Mouse (Mus musculus): ENCODE measurements around the gene Utp6. TPM values are rescaled to one million over a fixed set of nuclear protein-coding genes. Genes with fewer than 3 reads are reported as not detected.

Gene Utp6
- total and polyA plus RNA-seq, 3 experiments: 78.8 to 148 (median 117) TPM

- Histone ChIP-seq H3K36me3 (replicated peaks in 1 of 2; ENCODE audit: control insufficient read depth in 1 of 2, insufficient read depth in 1 of 2, low read length in 1 of 2) (no peaks in the 10 kb centered on the region), H3K27ac (ENCODE audit: insufficient read depth, low read depth) (no peak overlapping the region), H3K9me3 (replicated peaks; ENCODE audit: low read length) (no peaks in the 10 kb centered on the region), H3K27me3 (replicated peaks) (no peaks in the 10 kb centered on the region), H3K4me1 (ENCODE audit: control insufficient read depth in 1 of 2, insufficient read depth in 2 of 2) (peaks cover 0 to 8% of the 10 kb centered on the region in 2 experiments; a peak in 2 of 4 replicates), H3K9ac (ENCODE audit: insufficient read depth, low read depth) (no peak overlapping the region), H3K4me2 (ENCODE audit: insufficient read depth, low read depth, poor library complexity, severe bottlenecking) (no peak overlapping the region), H3K4me3 (replicated peaks in 1 of 3; ENCODE audit: low read depth in 2 of 3, low read length in 2 of 3, poor library complexity in 1 of 3) (no peak overlapping the region), H3K79me2 (replicated peaks; ENCODE audit: control insufficient read depth, extremely low read depth, insufficient read depth, poor library complexity, severe bottlenecking) (no peaks in the 10 kb centered on the region)
- in situ Hi-C loops (cut with MboI; ENCODE audit: low pct_ligation_motif_present, low pct_unique_long_range_greater_than_20kb, low sequenced_read_pairs) (no loop called here), dilution Hi-C loops (cut with MboI; ENCODE audit: extremely low pct_ligation_motif_present, extremely low pct_unique_long_range_greater_than_20kb, low sequenced_read_pairs) (no loop called here)
- no peak for DNase-seq (ENCODE audit: extremely low read depth)
- TF ChIP-seq UBTF (IDR thresholded peaks at IDR 0.05; ENCODE audit: low read depth, low read length) (no peak), POLR2AphosphoS2 (IDR thresholded peaks at IDR 0.05; ENCODE audit: low read depth, low read length) (no peak), MEF2A (IDR thresholded peaks at IDR 0.05; ENCODE audit: borderline replicate concordance, low read depth, low read length) (no peak), BHLHE40 (IDR thresholded peaks at IDR 0.05; ENCODE audit: low read depth, low read length) (no peak), NELFE (IDR thresholded peaks at IDR 0.05; ENCODE audit: low read depth, low read length) (no peak), CHD1 (IDR thresholded peaks at IDR 0.05; ENCODE audit: low read depth, low read length) (no peak), POLR2A (IDR thresholded peaks at IDR 0.05; ENCODE audit: low read depth, low read length) (no peak), MAZ (IDR thresholded peaks at IDR 0.05; ENCODE audit: low read depth, low read length) (no peak), ZNF384 (IDR thresholded peaks at IDR 0.05; ENCODE audit: low read depth, low read length) (no peak), MAX (IDR thresholded peaks at IDR 0.05; ENCODE audit: low read length) (no peak), RAD21 (IDR thresholded peaks at IDR 0.05; ENCODE audit: low read depth, low read length) (no peak)
Measured at GRCm38 (mm10) chr11:79976222-79976621, 14.0 kb upstream of the Utp6 start.

- no peak overlapping the region for H3K4me3 ChIP-seq (replicated peaks in 1 of 3; ENCODE audit: low read depth in 2 of 3, low read length in 2 of 3, poor library complexity in 1 of 3)
- H3K36me3 ChIP-seq (replicated peaks in 1 of 2; ENCODE audit: control insufficient read depth in 1 of 2, insufficient read depth in 1 of 2, low read length in 1 of 2): no peaks in the 10 kb centered on the region
- H3K27me3 ChIP-seq (replicated peaks): no peaks in the 10 kb centered on the region
- H3K4me2 ChIP-seq (ENCODE audit: insufficient read depth, low read depth, poor library complexity, severe bottlenecking): no peak overlapping the region
- H3K9me3 ChIP-seq (replicated peaks; ENCODE audit: low read length): no peaks in the 10 kb centered on the region
- no peaks in the 10 kb centered on the region for H3K79me2 ChIP-seq (replicated peaks; ENCODE audit: control insufficient read depth, extremely low read depth, insufficient read depth, poor library complexity, severe bottlenecking)
- no peak for TF ChIP-seq USF2 (conservative IDR thresholded peaks at IDR 0.05; ENCODE audit: low read depth, low read length)
- no peak for TF ChIP-seq NRF1 (IDR thresholded peaks at IDR 0.05; ENCODE audit: low read depth, low read length)
- no peak for TF ChIP-seq EP300 (IDR thresholded peaks at IDR 0.05; ENCODE audit: low read length)
- no peak for TF ChIP-seq TCF12 (IDR thresholded peaks at IDR 0.05; ENCODE audit: low read depth, low read length)
- no peak for TF ChIP-seq ZKSCAN1 (IDR thresholded peaks at IDR 0.05; ENCODE audit: borderline replicate concordance, low read depth, low read length)
- TF ChIP-seq JUN (IDR thresholded peaks at IDR 0.05; ENCODE audit: insufficient read depth, low read depth, low read length): no peak
- TF ChIP-seq SMC3 (IDR thresholded peaks at IDR 0.05; ENCODE audit: low read depth, low read length): no peak
- no peak for TF ChIP-seq POLR2A (IDR thresholded peaks at IDR 0.05; ENCODE audit: low read depth, low read length)
- no peak for TF ChIP-seq BHLHE40 (IDR thresholded peaks at IDR 0.05; ENCODE audit: low read depth, low read length)
- TF ChIP-seq UBTF (IDR thresholded peaks at IDR 0.05; ENCODE audit: low read depth, low read length): no peak
- no peak for TF ChIP-seq GABPA (IDR thresholded peaks at IDR 0.05; ENCODE audit: insufficient replicate concordance, low read depth, low read length)
- TF ChIP-seq IRF4 (IDR thresholded peaks at IDR 0.05; ENCODE audit: low read depth, low read length): no peak
- TF ChIP-seq MAX (IDR thresholded peaks at IDR 0.05; ENCODE audit: low read length): no peak
- TF ChIP-seq ELF1 (IDR thresholded peaks at IDR 0.05; ENCODE audit: low read depth, low read length): no peak
- TF ChIP-seq HCFC1 (IDR thresholded peaks at IDR 0.05; ENCODE audit: low read depth, low read length): no peak
- H3K9ac ChIP-seq (ENCODE audit: insufficient read depth, low read depth): no peak overlapping the region
- dilution Hi-C loops (cut with MboI; ENCODE audit: extremely low pct_ligation_motif_present, extremely low pct_unique_long_range_greater_than_20kb, low sequenced_read_pairs): no loop called here
- H3K27ac ChIP-seq (ENCODE audit: insufficient read depth, low read depth): no peak overlapping the region
- DNase-seq (ENCODE audit: extremely low read depth): no peak
- peaks cover 0 to 8% of the 10 kb centered on the region in 2 experiments; a peak in 2 of 4 replicates for H3K4me1 ChIP-seq (ENCODE audit: control insufficient read depth in 1 of 2, insufficient read depth in 2 of 2)
- in situ Hi-C loops (cut with MboI; ENCODE audit: low pct_ligation_motif_present, low pct_unique_long_range_greater_than_20kb, low sequenced_read_pairs): no loop called here
Measured at GRCm38 (mm10) chr11:79975377-79975776, 13.2 kb upstream of the Utp6 start.
